Mouse (Mus musculus) CH12.LX (cell line): Measurements from ENCODE around the gene Ggcx.

Experiments used
- CTCF ChIP-seq, 2 experiments: IDR thresholded peaks in 1 of 2; conservative IDR thresholded peaks in 1 of 2; 2 replicates each; pipeline ENCODE4 v1.5.1; 2011 to 2012; ENCODE audit warnings: low read depth in 2 of 2, low read length in 2 of 2, improper control_type of control experiment in 1 of 2, inconsistent platforms in 1 of 2, mild to moderate bottlenecking in 1 of 2, moderate library complexity in 1 of 2
- ELF1 ChIP-seq: IDR thresholded peaks from 2 replicates; pipeline ENCODE4 v1.6.1; 2014; ENCODE audit warnings: low read depth, mild to moderate bottlenecking, inconsistent platforms, low read length, improper control_type of control experiment
- EP300 ChIP-seq: IDR thresholded peaks from 2 replicates; pipeline ENCODE4 v1.6.1; 2011; ENCODE audit warnings: low read length, improper control_type of control experiment
- JUN ChIP-seq: IDR thresholded peaks from 2 replicates; pipeline ENCODE4 v1.6.1; 2011; ENCODE audit warnings: low read depth, mild to moderate bottlenecking, low read length, improper control_type of control experiment, moderate library complexity; ENCODE audit not compliant: insufficient read depth
- JUND ChIP-seq: conservative IDR thresholded peaks from 2 replicates; pipeline ENCODE4 v1.6.1; 2011; ENCODE audit warnings: low read depth, low read length, improper control_type of control experiment
- KAT2A ChIP-seq: IDR thresholded peaks from 2 replicates; pipeline ENCODE4 v1.6.1; 2012; ENCODE audit warnings: low read length, improper control_type of control experiment, inconsistent platforms; ENCODE audit not compliant: insufficient replicate concordance
- MAFK ChIP-seq: IDR thresholded peaks from 2 replicates; pipeline ENCODE4 v1.6.1; 2011; ENCODE audit warnings: low read length, improper control_type of control experiment; ENCODE audit not compliant: insufficient replicate concordance
- MAX ChIP-seq: IDR thresholded peaks from 2 replicates; pipeline ENCODE4 v1.6.1; 2011; ENCODE audit warnings: low read length, improper control_type of control experiment
- MEF2A ChIP-seq: IDR thresholded peaks from 2 replicates; pipeline ENCODE4 v1.6.1; 2014; ENCODE audit warnings: low read depth, mild to moderate bottlenecking, inconsistent platforms, low read length, improper control_type of control experiment, borderline replicate concordance
- POLR2A ChIP-seq: IDR thresholded peaks from 2 replicates; pipeline ENCODE4 v1.6.1; 2011; ENCODE audit warnings: low read depth, mild to moderate bottlenecking, improper control_type of control experiment, low read length
- SMC3 ChIP-seq: IDR thresholded peaks from 2 replicates; pipeline ENCODE4 v1.6.1; 2011; ENCODE audit warnings: low read depth, low read length, improper control_type of control experiment
- UBTF ChIP-seq: IDR thresholded peaks from 2 replicates; pipeline ENCODE4 v1.6.1; 2012; ENCODE audit warnings: low read depth, mild to moderate bottlenecking, inconsistent platforms, low read length, improper control_type of control experiment, moderate library complexity
- ZNF384 ChIP-seq: IDR thresholded peaks from 2 replicates; pipeline ENCODE4 v1.6.1; 2012; ENCODE audit warnings: low read depth, low read length, improper control_type of control experiment, inconsistent platforms

DNA sequence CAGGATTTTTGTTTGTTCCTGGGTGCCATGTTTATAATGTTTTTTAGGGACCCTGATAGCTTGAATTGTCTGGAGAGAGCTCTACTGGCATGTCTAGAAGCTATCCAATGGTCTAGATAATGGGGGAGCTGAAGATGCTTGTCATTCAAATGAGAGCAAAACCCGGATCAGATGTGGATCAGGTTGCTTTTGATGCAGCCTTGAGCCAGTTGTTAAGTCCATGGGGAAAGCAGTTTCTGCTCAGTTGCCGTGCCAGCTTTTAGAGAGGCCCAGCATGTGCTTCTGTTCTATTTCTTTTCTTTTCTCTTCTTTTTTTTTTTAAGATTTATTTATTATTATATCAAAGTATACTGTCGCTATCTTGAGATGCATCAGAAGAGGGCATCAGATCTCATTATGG, 39.5 kb downstream of the Ggcx start:
- no peak for TF ChIP-seq ZNF384
- TF ChIP-seq EP300, result no peak
- TF ChIP-seq MEF2A, result no peak
- TF ChIP-seq CTCF (conservative IDR thresholded peaks at IDR 0.05 in 1 of 2, IDR thresholded peaks at IDR 0.05 in 1 of 2; ENCODE audit: low read depth in 2 of 2, low read length in 2 of 2), result no peak
- TF ChIP-seq UBTF, result no peak
- TF ChIP-seq MAX, result no peak
- TF ChIP-seq SMC3, result no peak
- no peak for TF ChIP-seq ELF1
- TF ChIP-seq JUND, result no peak
- TF ChIP-seq KAT2A, result no peak
- TF ChIP-seq JUN, result no peak
- no peak for TF ChIP-seq POLR2A
- no peak for TF ChIP-seq MAFK
